Mouse (Mus musculus): ENCODE results near the gene Cdk14. TPM values are rescaled to one million over a fixed set of nuclear protein-coding genes. Genes with fewer than 3 reads are reported as not detected.
"Not testable (repeated sequence)": the region's sequence is repeated elsewhere in the genome, so short reads cannot be mapped to it uniquely, and the experiment has no call there.

The Cdk14 gene
- polyA plus RNA-seq, 1 experiment = 3.1 TPM

DNA sequence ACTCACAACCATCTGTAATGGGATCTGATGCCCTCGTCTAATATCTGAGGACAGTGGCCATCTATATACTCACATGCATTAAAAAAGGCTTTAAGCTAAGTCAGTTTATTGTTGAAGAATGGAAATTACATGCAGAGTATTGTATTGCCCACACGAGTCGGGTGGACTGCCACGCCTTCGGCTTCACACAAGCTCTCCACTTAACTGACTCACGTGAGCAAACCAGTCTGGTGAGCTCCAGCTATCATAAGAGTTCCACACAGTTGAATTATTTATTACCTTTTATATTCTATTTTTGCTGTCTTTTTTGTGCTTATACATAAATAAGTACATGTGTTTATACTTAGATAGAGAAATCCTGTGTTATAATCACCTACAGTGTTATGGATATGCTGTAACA is 495.2 kb downstream of the Cdk14 start:
- no peak overlapping the region for H3K4me3 ChIP-seq (ENCODE audit: control insufficient read depth, low read depth, low read length)
- no peaks in the 10 kb centered on the region for H3K27me3 ChIP-seq (ENCODE audit: control insufficient read depth, insufficient read depth, low read length)
- no peaks in the 10 kb centered on the region for H3K36me3 ChIP-seq (ENCODE audit: control insufficient read depth, insufficient read depth, low read length)
- TF ChIP-seq POLR2A (IDR thresholded peaks at IDR 0.05; ENCODE audit: control insufficient read depth, low read depth, low read length) (no peak), CTCF (IDR thresholded peaks at IDR 0.05; ENCODE audit: control insufficient read depth, insufficient read depth, insufficient replicate concordance, low read depth, low read length) (no peak)
- H3K4me1 ChIP-seq (ENCODE audit: control insufficient read depth, insufficient read depth, low read length) = no peaks in the 10 kb centered on the region
- no peak overlapping the region for H3K27ac ChIP-seq (ENCODE audit: control insufficient read depth, insufficient read depth, low read depth, low read length)

DNA sequence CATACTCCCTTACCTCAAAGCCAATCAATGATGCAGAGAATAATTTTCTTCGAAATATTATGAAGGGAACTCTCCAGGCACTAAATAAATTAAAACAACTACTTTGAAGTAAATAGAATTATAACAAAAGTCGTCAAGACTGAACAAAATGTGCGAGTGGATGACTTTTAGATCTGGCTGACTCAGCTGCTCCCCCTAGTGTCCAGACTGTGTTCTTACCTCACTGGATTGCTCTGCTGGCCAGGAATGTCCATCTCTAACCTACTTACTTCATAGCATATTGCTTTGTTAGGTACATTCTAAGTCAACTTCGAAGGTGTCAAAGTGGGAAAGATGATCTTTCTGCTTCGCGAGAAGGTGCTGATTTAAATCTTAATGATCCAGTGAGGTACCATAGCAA is 501.7 kb downstream of the Cdk14 start:
- no peaks in the 10 kb centered on the region for H3K27me3 ChIP-seq (ENCODE audit: control insufficient read depth, insufficient read depth, low read length)
- no peak overlapping the region for H3K27ac ChIP-seq (ENCODE audit: control insufficient read depth, insufficient read depth, low read depth, low read length)
- no peaks in the 10 kb centered on the region for H3K4me1 ChIP-seq (ENCODE audit: control insufficient read depth, insufficient read depth, low read length)
- TF ChIP-seq CTCF (IDR thresholded peaks at IDR 0.05; ENCODE audit: control insufficient read depth, insufficient read depth, insufficient replicate concordance, low read depth, low read length) (peak; percentile 39; the same call in 1 of the 2 replicates), POLR2A (IDR thresholded peaks at IDR 0.05; ENCODE audit: control insufficient read depth, low read depth, low read length) (no peak)
- H3K4me3 ChIP-seq (ENCODE audit: control insufficient read depth, low read depth, low read length) = no peak overlapping the region
- no peaks in the 10 kb centered on the region for H3K36me3 ChIP-seq (ENCODE audit: control insufficient read depth, insufficient read depth, low read length)

DNA sequence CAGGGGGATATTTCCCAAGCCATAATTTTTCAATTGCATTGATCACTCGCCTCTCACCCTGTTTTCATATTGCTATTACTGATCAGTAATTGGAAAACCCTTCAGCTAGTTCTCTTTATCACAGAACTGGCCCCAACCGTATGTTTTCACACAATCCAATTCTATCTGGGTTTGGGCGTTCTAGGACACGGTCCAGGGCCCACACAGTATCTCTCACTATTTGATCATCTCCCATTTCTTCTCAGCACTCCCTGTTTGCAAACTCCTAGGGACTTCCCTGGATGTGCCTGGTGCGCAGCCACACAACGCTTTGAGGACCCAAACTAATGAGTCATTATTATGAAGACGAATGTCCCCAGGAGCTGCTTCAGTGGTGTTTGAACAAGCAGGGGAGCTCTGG is 502.4 kb downstream of the Cdk14 start:
- Histone ChIP-seq H3K4me1 (ENCODE audit: control insufficient read depth, insufficient read depth, low read length) (no peaks in the 10 kb centered on the region), H3K27me3 (ENCODE audit: control insufficient read depth, insufficient read depth, low read length) (no peaks in the 10 kb centered on the region), H3K27ac (ENCODE audit: control insufficient read depth, insufficient read depth, low read depth, low read length) (no peak overlapping the region), H3K36me3 (ENCODE audit: control insufficient read depth, insufficient read depth, low read length) (no peaks in the 10 kb centered on the region), H3K4me3 (ENCODE audit: control insufficient read depth, low read depth, low read length) (no peak overlapping the region)
- TF ChIP-seq POLR2A (IDR thresholded peaks at IDR 0.05; ENCODE audit: control insufficient read depth, low read depth, low read length) = no peak
- no peak for TF ChIP-seq CTCF (IDR thresholded peaks at IDR 0.05; ENCODE audit: control insufficient read depth, insufficient read depth, insufficient replicate concordance, low read depth, low read length)

DNA sequence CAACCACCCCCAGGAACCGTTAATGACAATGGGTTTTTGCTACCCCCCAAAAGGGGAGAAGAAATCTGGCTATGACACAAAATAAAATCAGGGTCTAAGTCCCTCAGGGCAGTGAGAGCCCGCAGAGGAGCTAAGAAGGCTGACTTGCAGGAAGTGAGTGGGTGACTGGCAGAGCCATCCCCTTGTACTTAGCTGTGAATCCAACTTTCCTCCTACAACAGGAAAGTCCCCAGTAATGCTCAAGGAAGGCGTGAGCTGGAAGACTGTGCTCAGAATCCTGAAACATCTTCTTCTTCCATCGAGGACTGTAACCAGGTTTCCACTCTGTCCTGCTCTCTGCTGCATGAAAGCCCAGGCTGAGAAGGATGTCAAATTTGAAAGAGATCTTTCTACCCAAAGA is 502.8 kb downstream of the Cdk14 start:
- Histone ChIP-seq H3K36me3 (ENCODE audit: control insufficient read depth, insufficient read depth, low read length) (no peaks in the 10 kb centered on the region), H3K4me3 (ENCODE audit: control insufficient read depth, low read depth, low read length) (no peak overlapping the region), H3K4me1 (ENCODE audit: control insufficient read depth, insufficient read depth, low read length) (no peaks in the 10 kb centered on the region), H3K27me3 (ENCODE audit: control insufficient read depth, insufficient read depth, low read length) (no peaks in the 10 kb centered on the region), H3K27ac (ENCODE audit: control insufficient read depth, insufficient read depth, low read depth, low read length) (no peak overlapping the region)
- no peak for TF ChIP-seq POLR2A (IDR thresholded peaks at IDR 0.05; ENCODE audit: control insufficient read depth, low read depth, low read length)
- TF ChIP-seq CTCF (IDR thresholded peaks at IDR 0.05; ENCODE audit: control insufficient read depth, insufficient read depth, insufficient replicate concordance, low read depth, low read length) = no peak

DNA sequence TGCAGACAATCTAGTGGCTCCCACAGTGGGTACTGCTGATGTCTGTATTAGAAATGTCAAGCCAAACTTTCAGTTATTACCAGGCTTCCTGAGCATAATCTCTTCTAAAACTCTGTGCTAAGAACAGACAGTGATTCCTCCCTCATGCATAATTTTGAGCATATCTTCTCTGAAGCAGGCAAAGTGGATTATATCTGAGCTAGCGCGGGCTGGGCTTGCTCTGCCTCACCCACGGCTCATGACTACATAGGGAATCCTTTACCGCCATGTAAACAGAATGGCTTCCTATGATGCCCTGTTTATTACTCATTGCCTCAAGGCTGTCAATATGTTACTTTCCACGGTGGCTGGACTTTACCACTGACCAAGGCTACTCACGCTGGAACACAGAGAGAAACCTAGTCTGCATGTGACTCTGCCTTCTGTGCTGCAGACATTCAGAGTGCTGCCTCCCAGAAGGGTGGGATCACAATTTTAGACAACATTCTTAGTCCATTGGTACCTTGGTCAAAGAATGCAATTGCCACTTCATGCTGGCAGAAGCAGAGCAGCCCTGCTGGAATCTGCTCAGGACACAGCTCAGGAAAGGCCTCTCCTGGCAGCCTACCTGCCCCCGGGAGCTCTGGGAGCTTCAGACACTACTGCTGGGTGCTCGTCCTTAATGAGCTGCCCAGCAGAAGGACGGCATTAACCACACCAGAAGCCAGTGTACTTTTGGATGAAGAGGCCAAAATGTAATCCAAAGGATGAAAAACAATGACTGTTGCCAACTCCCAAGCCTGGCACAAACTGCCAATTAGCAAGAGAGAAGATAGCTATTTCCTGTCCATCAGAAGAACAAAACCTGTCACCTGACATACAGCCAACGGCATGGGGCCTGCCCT is 503.5 kb downstream of the Cdk14 start:
- Histone ChIP-seq H3K27me3 (ENCODE audit: control insufficient read depth, insufficient read depth, low read length) (no peaks in the 10 kb centered on the region), H3K27ac (ENCODE audit: control insufficient read depth, insufficient read depth, low read depth, low read length) (no peak overlapping the region), H3K4me1 (ENCODE audit: control insufficient read depth, insufficient read depth, low read length) (no peaks in the 10 kb centered on the region), H3K4me3 (ENCODE audit: control insufficient read depth, low read depth, low read length) (no peak overlapping the region), H3K36me3 (ENCODE audit: control insufficient read depth, insufficient read depth, low read length) (no peaks in the 10 kb centered on the region)
- TF ChIP-seq POLR2A (IDR thresholded peaks at IDR 0.05; ENCODE audit: control insufficient read depth, low read depth, low read length) (no peak), CTCF (IDR thresholded peaks at IDR 0.05; ENCODE audit: control insufficient read depth, insufficient read depth, insufficient replicate concordance, low read depth, low read length) (no peak)

DNA sequence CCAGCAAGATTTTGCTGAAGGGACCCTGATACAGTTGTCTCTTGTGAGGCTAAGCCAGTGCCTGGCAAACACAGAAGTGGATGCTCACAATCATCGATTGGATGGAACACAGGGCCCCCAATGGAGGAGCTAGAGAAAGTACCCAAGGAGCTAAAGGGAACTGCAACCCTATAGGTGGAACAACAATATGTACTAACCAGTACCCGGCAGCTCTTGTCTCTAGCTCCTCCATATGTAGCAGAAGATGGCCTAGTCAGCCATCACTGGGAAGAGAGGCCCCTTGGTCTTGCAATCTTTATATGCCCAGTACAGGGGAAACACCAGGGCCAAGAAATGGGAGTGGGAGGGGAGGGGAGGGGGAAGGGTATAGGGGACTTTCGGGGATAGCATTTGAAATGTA is 515.2 kb downstream of the Cdk14 start:
- not testable (repeated sequence) for H3K4me3 ChIP-seq (ENCODE audit: control insufficient read depth, low read depth, low read length); H3K27me3 ChIP-seq (ENCODE audit: control insufficient read depth, insufficient read depth, low read length); H3K27ac ChIP-seq (ENCODE audit: control insufficient read depth, insufficient read depth, low read depth, low read length); H3K36me3 ChIP-seq (ENCODE audit: control insufficient read depth, insufficient read depth, low read length); H3K4me1 ChIP-seq (ENCODE audit: control insufficient read depth, insufficient read depth, low read length)

DNA sequence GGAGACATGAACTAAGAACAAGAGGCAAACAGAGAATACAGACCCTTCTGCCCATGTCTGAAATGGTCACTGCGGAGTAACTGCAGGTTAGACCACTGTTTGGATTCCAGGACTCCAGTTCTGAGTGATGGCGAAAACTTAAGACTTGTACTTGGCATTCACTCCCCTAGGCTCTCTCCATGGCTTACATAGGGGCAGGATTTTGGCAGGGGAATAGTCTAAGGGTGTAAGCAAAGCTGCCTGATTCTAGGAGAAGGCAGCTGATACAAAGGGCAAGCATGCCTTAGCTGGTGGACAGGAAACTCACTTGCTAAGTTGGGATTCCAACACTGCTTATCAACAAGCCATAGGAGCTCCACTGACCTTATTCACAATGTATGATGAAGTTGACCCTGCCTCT is 521.9 kb downstream of the Cdk14 start:
- H3K4me3 ChIP-seq (ENCODE audit: control insufficient read depth, low read depth, low read length) = no peak overlapping the region

More for the DNA sequence above, 521.9 kb downstream of the Cdk14 start:
- H3K36me3 ChIP-seq (ENCODE audit: control insufficient read depth, insufficient read depth, low read length) = no peaks in the 10 kb centered on the region
- no peaks in the 10 kb centered on the region for H3K27me3 ChIP-seq (ENCODE audit: control insufficient read depth, insufficient read depth, low read length)
- TF ChIP-seq POLR2A (IDR thresholded peaks at IDR 0.05; ENCODE audit: control insufficient read depth, low read depth, low read length) = no peak
- no peak for TF ChIP-seq CTCF (IDR thresholded peaks at IDR 0.05; ENCODE audit: control insufficient read depth, insufficient read depth, insufficient replicate concordance, low read depth, low read length)
- H3K27ac ChIP-seq (ENCODE audit: control insufficient read depth, insufficient read depth, low read depth, low read length) = no peak overlapping the region
- no peaks in the 10 kb centered on the region for H3K4me1 ChIP-seq (ENCODE audit: control insufficient read depth, insufficient read depth, low read length)

All from testis, adult 2 months (tissue).